Mouse (Mus musculus) lung, adult 18-20 months (tissue): ENCODE data around the gene Nup214.

Experiments used
- DNase-seq, 2 experiments: peaks; one replicate each; pipeline ENCODE4 v3.0.0; 2022; ENCODE audit warnings: mixed read lengths in 2 of 2

Gene Nup214

DNA sequence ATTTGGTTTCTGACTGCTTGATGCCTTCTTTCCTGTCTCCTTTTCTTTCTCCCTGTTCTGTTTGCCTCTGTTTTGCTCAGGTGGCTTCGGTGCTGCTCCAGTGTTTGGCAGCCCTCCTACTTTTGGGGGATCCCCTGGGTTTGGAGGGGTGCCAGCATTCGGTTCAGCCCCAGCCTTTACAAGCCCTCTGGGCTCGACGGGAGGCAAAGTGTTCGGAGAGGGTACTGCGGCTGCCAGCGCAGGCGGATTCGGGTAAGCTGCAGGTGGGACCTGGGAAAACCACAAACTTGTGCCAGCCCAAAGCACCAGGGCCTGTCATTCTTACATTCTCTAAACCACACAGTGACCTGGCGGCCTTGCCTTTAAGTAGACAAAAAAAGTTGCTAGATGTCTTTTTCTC, 73.1 kb downstream of the Nup214 start:
- no peak for DNase-seq

DNA sequence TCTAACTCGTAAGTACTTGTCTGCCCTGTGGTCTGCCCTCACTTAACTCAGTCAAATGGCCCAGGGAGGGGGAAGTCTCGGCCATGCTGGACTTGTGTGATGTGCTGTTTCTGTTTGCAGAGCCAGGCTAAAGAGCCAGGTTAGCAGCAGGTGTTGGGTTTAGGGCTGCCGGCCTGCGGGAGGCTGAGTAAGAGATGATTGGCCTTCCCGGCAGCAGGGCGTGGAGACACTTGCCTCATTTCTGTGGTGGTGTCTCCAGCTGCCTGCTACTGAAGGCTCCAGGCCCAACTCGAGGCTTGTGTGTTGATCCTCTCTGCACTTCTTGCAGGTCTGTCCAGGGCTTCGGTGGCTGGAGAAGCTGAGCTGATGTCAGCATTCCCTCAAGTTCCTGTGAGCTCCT, 77.6 kb downstream of the Nup214 start:
- no peak for DNase-seq

DNA sequence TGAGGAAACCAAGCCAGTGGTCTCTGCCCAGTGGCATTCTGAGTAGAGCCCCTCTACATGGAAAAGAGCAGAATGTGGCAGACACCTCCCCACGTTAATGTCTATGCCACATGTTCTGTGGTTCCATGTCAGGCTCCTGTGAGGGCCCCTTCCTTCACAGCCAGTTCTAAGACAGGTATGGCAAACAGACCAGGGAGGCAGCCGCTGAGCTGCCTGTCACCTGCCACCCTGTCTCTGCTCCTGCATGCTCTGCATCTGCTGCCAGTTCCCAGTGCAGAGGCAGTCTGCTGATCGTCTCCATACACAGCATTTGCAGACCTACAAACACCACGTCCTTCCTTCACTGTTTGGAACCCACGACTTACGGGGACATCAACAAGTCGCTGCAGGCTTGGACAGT, 78.2 kb downstream of the Nup214 start:
- DNase-seq, result no peak

DNA sequence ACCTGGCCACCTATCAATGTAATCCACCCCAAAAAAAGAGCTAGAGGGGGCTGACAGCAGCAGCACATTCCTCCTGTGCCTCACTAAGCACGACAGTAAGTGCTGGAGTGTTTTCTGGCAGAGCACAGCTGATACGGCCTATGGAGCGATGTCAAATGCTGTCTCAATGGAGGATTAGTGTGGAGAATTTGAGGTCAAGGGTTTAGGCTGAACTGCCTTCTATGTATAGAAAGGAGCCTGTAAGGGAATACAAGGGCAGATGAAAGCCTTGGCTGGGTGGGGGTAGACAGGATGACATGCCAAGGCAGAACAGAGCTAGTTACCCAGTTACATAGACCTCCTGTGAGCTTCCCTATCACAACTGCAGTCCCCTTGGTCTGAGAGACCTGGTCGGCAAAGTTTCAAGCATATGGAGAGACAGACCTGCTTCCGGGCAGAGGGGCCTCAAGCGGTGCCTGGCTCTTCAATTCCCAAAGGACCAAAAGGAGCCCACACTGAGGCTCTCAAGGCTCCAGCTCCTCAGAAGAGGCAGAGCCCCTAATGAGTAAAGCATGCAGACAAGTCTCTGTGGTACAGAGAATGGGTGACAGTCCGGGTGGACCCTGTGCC, 81.2 kb downstream of the Nup214 start:
- DNase-seq, result no peak

DNA sequence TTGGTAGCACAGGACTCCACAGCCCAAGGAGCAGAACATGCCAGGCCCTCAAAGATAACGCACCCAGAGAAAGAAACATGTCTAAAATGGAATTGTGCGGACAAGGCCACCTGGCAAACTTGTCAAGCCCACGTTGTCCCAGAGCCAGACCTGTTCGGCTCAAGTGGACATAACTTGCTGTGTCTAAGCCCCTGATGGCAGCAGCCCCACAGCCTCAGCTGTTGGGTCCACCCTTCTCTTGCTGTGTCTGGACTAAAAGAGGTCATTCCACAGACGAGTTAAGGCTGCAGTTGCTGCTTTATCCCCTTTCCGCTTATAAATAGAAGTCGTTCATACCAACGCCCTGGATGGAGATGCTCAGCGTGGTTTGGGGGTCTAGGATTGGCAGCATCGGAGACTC, 82.3 kb downstream of the Nup214 start:
- no peak for DNase-seq

DNA sequence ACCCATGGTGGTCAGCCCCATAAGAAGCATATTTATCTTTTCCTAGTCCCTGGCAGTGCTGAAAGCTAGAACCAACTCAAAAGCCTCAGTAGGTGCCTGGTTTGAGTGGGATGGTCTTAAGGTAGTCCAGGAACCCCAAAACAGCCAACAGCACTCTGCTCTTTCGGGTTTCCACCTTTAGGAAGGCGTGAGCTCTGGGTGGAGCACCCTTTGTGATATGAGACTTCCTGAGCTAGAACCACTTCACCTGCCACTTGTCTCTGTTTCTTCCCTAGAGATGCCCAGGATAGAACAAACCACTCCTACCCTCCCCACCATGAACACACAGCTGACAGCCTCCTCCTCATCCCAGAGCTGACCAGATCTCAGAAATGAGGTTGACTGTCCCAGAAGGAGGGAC, 83.1 kb downstream of the Nup214 start:
- DNase-seq, result no peak

DNA sequence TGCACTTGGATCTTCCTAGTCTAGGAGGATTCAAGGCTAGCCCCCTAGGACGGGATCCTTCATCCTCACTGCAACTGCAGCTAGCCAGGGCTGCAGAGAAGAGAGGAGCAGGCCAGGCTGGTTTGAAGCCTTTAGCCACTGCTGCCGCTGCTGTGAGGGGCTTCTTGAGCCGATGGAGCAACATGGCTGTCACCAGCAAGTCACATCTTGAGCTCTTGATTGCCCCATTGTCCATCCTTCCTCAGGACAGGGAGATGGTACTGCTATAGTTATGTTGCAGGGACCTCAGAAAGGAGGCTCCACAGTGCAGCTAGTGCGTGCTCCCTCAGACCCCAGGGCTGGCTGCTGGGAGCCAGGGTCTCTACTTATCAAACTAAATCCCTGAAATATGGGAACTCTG, 83.6 kb downstream of the Nup214 start:
- DNase-seq, result no peak

DNA sequence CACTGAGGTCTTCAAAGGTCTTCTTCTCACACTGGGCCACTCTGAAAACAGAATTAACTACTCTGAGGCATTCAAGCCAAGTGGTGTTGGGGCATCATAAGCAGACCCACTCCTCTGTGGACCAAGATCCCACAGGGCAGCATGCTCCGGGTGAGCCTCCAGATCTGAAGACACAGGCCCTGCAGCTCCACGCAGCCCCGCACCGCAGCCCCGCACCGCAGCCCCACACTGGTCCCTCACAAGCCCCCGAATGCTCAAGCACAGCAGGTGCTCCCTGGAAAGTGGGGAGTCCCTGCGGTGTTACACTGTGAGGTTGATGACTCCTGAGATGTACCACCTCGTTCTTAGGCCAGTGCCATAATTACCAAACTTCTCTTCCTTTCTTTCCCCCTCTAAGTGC, 84.0 kb downstream of the Nup214 start:
- no peak for DNase-seq

GRCm38 (mm10) chr2:32058716-32059115, 84.5 kb downstream of the Nup214 start:
- DNase-seq, result no peak

- DNase-seq, result no peak
Measured at GRCm38 (mm10) chr2:32059613-32060012, 85.4 kb downstream of the Nup214 start.

DNA sequence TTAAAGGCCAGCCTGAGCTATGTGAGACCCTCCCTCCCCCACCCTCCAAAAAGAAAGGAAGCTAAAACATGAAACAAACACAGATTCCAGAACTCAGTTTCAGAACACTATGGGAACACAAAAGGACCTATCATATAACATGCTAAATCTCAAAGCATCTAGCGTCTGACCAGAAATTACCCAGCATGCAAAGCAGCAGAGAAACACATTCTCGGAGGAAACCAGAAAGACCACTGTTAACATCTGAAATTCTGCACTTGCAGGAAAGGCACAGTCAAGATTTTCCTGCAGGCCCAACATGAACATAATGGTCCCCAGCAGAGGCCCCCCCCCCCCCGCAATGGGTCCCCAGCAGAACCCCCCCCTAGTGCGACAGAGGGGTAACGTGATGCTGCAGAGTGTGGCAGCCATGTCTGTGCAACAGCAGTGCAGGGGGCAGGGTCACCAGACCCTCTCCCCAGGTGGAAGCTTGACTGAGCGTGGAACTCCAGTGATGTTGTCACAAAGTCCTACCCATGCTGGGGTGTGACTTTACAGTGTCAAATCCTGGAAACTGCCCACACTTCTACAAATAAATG, 86.1 kb downstream of the Nup214 start:
- no peak for DNase-seq

GRCm38 (mm10) chr2:32061189-32061588, 87.0 kb downstream of the Nup214 start:
- DNase-seq, result no peak

- DNase-seq, result no peak
Measured at GRCm38 (mm10) chr2:32061722-32062505, 87.7 kb downstream of the Nup214 start.

GRCm38 (mm10) chr2:32062626-32063410, 88.6 kb downstream of the Nup214 start:
- DNase-seq, result no peak

DNA sequence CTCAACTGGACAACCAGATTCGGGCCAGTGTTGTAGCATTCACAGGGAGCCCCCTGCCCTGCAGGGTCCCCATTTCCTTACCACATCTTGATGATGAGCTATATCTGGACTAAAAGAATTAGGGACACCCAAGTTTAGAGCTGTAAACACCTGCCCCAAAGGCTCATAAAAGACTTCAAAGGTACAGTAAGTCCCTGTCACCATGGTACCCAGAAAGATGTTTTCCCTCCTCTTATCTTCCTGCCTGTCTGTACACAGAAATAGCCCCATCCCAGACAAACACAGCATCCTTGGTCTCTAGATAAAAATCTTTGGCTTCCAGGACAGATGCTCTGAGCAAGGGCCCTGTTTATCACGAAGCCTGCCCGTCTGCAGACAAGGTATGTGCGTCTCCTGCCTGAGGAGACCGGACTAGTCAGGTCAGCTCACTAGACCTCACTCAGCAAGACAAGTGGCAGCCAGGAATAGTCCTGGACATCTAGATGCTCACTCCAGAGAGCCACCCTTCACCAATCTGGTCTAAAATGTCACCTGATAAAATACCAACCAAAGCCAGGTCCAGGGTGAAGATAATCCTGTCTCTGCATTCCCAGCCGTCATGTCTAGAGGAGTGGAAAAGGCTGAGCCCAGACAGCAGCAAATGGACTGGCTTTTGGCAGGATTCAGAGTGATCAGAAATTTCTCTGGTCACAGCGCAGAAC, 89.4 kb downstream of the Nup214 start:
- DNase-seq, result no peak

DNA sequence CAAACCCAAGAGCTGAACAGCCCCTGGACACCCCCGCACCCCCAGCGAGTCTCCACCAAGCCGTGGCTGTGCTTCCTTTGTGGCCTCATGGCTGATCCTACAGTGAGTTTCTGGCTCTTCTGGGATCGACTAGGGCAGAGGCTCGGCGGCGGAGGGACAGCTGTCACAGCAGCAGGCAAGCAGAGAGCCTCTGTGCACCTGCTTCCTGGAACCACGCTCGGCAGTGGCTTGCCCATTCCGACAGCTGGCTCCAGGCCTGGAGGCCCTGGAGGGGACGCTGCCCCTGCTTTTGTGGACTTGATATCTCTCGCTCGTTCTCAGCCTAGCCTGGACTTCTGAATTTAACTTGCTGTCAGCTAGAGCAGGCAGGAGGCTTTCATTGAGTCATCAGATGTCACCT, 90.7 kb downstream of the Nup214 start:
- DNase-seq, result no peak

- no peak for DNase-seq
Measured at GRCm38 (mm10) chr2:32065371-32065791, 91.1 kb downstream of the Nup214 start.

DNA sequence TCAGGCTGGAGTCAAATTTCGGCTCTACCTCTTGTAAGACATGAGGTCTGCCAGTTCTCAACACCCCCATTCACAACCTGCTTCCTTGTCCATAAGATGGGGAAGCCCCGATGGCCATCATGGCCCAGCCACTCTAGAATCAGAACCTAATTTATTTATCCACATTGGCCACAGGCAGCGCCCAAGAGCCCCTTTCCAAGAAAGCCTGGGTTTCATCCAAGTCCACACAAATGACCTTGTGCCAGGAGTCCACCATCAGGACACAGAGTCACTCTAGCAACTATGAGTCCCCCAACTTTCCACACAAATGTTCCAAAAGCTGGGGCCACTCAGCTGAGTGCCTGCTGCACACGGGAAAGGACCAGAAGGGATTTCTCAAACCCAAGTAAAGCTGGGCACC, 91.8 kb downstream of the Nup214 start:
- no peak for DNase-seq

DNA sequence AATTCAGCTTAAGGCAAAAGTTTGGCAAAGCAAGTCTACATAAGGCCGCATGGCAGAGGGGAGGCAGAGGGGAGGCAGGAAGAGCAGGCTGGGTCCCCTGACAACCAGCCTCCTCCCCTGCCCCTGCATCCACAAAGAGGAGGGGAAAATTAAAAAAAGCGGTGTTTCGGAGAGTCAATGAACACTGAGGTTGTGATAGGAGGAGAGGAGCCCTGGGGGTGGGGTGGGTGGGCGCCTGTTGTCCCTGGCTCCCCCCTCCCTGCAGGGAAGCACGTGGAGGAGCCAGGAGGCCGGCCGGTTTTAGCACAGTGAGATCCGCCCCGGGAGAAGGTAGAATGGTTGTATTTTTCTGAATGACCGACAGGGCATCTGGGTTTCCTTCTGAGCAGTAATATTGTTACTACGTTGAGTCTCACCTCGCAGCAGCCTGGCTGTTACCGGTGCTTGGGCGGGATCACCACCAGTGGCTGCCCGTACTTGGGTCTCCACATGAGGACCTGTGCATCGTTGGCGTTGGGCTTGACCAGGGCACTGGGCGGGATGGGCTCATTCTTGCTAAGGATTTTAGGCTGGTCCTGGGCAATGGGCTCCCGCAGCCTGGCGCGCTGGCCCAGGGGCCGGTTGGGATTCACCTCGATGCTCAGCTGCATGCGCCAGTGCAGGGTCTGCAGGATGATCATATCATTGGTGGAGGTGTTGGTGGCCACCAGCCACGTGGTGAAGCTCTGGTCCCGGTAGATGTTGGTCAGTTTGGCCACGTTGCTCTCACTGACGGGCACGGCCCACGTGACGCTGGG, 94.8 kb downstream of the Nup214 start:
- DNase-seq, result no peak

GRCm38 (mm10) chr2:32070747-32071146, 96.5 kb downstream of the Nup214 start:
- no peak for DNase-seq

DNA sequence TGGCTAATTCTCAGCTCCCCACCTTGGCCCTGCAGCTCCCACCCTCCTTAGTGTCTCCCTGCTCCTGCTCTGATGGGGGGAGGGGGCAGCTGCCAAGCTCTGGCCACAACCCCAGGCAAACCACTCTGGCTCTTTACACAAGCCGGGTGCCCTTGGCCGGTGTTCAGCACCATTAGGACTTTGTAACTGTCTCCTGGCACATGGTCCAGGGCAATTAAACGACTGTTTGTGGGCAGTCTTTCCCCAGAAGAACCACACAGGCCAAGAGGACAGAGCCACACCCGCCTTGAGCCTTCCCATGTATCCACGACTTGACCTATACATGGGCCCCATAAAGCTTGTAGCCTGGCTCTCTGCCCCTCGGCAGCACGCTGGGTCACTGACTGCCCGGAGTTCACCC, 100.2 kb downstream of the Nup214 start:
- DNase-seq, result no peak

DNA sequence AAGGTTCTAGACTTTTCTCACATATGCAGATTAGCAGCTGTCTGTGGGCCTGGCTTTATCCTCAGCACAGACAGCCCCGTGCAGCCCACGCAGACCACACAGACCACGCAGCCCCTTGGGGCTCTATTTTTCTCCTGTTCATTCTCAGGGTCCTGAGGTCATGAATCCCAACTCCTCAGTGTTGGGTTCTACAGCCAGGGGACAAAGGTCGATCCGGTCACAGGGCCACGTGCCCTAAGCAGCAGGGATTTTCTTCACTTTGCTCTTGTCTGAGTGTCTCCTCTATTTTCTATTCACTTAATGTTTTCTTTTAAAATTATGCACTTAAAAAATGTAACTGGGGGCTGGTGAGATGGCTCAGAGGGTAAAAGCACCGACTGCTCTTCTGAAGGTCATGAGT, 101.1 kb downstream of the Nup214 start:
- no peak for DNase-seq
